Mouse (Mus musculus): ENCODE results near the gene Abi3.

The Abi3 gene

DNA sequence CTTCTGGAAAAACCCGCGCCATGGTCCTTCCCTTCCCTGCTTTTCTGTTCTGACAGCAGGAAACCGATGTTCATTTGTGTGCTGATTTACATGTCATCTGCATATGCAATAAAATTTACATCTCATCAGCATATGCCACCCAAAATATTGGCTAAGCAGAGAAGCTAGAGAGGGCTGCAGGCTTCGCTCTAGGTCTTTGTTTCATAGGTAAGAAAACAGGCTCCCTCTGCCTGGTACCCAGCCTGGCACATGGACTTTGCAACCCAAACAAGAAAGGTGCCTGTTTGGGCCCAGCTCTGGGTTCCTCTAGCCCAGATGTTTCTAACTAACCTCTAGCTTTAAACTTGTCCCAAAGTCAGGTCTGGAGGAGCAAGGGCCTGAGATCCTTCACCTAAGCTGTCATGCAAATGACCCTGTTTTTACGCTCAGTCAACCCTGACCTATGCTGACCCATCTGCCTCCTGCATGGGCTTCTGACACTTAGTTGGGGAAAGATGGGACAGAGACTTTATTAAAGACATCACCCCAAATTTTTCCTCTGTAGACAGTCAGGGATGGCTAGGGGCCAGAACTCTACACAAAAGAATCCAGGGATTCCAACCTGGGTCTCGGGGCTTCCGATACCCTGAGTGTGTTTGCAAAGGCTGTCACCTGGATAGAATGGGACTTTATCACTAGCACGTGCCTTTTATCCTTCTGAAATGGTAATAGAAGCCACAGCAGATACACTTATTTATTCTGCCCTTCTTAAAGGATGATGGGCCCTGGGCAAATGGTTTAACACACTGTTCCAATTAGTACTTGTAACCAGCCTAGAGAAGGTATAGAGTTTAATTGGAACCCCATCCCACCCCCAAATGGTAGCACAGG lies 3.0 kb downstream of the Abi3 start:
- no peak for DNase-seq (ENCODE audit: low spot score in 2 of 2)

DNA sequence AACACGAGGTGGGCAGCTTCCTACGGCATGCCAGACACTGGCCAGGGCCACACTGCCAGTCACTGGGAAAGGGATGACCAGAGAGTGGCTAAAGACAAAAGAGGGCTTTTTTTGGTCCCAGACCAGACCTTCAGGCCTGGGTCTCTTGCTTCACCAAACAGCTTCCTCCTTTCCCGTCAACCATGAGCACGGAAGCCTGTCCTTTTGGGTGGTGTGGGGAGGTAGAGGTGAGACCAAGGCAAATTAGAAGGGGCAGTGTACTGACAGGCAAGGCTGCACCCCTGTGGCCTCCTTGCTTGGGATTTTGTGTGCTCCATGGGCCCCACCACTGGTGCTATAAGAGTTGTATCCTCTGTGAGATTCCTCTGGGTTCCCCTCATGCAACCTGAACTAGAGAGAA lies 3.7 kb downstream of the Abi3 start:
- no peak for DNase-seq (ENCODE audit: low spot score in 2 of 2)

DNA sequence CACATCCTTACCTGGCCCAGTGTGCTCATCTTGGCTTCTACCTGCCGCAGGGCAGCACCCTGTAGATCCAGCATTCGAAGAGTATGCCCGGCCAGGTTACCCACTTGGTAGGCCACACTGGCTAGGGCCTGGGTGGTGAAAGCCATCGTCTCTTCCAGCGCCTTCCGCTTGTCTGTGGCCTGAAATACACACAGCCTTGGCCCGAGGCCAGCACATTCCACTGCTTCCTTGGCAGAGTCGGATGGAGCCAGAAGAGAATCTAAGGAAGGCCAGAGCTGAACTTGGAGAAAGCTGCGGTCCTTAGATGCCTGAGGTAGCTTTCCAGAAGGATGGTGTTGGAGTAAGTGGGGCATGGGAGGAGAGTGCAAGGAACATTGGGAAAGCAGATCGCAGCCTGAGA lies 5.2 kb downstream of the Abi3 start, which contains the start of gene Gngt2:
Gngt2 (plus strand) TSS at position 158 of the 400 bp plus-strand sequence.
- no peak for DNase-seq (ENCODE audit: low spot score in 2 of 2)

DNA sequence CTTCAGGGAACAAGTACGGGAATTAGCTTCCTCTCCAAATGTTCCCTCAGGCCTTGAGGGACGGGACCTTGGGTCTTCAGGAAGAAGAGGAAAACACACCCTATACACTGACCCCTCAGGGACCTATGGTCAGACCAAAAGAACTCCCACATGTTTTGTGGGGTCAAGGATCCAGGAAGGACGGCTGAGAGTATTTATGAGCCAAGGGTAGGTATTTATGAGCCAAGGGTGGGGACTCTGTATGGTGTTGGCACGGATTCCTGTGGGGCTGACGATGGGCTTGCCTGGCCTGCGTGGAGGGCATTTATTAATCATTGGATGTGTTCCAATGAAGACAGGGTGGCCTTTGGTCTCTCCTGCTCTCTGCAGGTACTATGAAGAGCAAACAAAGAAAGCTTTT lies 5.8 kb downstream of the Abi3 start:
- DNase-seq (ENCODE audit: low spot score in 2 of 2) = no peak

DNA sequence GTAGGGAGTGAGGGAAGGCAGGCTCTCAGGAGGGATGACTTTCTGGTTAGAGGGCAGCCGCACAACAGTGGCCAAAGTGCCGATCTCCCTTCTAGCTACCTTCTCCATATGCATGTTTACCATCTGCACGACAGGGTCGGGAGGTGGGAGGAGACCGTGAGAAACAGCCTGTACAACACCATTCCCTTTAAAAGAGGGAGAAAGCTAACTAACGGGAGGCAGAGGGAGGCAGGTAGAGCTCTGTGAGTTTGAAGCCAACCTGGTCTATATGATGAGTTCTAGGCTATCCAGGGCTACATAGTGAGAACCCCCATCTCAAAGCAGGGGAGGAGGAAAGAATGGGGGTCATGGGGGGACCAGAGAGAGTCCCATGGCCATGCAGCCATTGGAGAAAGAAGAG lies 6.4 kb downstream of the Abi3 start:
- no peak for DNase-seq (ENCODE audit: low spot score in 2 of 2)

DNA sequence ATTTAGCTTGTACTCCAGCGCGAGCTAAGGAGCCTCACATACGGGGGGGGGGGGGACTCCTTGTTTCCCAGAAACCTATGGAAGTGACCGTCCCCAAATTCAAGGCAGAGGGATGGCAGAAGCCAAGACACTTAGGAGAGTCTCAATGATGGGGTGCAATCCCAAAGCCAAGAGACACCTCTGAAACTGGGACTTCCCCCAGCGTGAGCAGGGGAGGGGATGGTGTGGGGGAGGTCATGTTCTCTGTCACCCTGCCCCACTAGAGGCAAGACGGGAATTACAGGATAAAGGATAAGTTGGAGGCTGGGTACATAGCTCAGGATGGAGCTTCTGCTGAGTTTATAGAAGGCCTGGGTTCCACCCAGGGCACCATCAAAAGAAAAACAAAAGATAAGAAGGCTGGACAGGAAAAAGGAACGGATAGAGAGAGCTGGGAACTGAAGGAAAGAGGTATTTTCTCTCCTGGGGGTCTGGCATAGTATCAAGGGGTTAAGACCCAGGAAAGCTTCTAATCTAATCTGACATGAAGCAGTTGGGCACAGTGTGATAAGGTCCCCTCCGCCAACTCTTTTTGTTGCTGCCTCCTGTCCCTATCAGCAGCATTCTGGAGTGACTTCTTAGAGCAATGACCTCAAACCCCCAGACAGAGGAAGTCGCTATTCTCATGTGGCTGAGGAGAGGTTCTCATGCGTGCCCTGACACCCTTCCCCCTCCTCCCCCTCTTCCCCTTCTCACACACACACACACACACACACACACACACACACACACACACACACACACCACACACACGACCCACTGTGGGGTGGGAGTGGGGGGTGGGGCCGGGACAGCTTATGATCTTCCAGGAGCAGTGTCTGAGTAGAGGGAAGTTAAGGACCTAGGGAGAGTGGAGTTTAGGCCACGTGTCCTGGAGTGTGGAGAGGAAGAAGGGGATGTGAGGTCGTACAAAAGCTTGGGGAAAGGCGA lies 7.2 kb downstream of the Abi3 start:
- peak; percentile 80 to 87 for DNase-seq (ENCODE audit: low spot score in 2 of 2)

DNA sequence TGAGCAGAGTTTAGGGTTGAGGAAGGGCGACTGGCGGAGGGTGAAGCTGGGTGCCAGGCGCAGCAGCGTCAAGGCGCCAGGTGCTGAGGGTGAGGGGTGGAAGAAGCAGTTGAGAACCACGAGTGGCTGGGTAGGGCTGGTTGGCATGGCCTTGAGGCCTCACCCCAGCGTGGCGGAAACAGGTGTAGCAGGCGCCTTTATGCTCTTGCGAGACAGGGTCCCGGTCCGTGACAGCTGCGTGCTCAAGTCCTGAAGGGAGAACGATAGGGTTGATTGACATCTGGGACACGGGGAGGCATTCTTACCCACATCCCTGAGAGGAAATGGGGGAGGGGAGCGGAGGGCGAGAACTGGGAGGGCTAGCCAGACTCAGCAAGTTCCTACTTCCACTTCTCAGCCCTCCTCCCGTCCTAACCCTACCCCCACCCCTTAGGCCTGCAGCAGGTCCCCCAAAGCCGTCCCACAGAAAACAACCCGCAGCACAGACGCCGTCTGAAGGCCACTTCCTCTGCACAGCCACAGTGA lies 8.1 kb downstream of the Abi3 start:
- peak; percentile 78 to 85 for DNase-seq (ENCODE audit: low spot score in 2 of 2)

DNA sequence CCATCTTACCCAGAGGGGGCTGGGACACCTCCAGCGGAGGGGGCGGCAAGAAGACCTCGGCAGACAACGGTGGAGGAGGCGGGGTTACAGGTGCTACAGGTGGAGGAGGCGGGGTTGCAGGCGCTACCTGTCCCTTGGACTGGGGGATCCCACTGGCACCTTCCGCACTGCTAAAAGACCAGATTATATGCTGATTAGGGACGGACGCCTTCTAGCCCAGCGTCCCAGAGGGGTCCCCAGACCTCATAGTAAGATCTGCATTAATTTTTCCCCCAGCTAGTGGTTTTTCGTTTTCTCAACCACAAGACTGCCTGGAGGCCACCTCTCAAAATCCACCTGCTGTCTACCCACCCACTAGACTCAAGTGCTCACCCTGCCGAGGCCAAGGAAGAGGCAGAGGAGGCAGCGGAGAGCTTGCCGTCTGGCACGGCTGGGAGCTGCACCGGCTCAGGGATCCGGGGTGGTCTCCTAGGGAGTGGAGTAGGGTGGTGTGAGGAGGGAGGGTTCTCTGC lies 8.6 kb downstream of the Abi3 start:
- peak in 1 of 2 experiments; percentile 37 for DNase-seq (ENCODE audit: low spot score in 2 of 2)

DNA sequence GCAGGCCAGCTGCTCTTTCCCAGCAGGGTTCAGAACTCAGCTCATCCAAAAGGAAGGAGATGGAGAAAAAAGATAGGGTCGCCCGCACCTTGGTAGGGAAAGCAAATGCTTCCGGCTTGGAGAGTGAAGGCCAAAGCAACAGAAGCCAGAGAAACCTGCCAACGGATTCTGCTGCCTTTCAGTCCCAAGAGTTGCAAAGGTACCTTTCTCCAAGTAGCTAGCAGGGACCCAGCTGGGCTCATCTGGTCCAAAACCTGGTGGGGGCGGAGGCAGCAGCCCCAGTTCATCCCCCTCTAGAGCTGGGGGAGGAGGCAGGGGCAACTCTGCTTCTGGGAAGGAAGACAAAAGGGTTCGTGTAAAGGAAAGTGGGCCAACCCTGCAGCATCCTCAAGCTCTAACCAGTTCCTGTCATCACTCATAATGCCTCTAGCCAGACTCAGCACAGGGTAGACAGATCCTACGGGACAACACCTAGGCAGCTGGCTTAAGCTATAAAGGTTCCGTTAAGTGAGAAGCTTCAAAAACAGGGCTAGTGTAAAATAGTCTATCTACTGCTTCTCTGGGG lies 9.2 kb downstream of the Abi3 start:
- no peak for DNase-seq (ENCODE audit: low spot score in 2 of 2)

DNA sequence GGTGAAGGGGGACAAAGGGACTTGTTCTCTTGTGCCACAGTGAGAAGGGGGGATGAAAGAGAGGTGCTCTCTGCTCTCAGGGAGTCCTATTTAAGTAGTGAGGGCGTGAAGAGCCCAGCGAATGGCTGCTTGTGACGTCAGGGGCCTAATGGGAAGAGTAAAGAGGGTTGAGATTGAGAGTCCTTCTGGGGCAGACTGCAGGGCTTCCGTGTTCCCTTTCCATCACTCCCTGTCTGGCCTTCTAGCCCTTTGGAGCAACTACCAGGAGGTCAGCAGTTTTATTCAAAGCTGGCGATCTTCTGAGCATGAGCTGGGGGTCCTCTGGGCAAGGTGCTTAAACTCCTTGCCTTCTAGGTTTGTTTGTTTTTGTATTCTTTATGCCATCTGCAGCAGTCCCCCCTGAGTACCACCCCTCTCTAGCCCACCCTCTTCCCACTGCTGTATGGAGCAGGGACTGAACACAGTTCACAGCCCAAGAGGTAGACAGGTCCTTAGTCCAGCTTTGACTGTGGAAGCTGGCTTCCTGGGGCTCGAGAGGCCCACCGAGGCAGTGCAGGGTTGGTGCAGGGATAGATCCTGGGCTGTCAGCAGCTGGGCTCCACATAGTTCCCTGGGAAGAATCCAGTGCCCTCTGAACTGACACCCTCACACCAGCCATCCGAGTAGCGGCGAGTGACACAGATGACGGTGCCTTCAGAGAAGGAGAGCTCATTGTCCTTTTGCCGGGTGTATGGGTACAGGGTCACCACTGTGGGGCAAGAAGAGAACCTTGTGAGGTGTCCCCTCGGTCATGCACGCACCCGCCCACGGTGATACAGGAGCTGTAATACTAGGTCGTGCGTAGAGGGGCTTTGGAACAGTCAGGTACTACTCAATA lies 9.9 kb downstream of the Abi3 start:
- no peak for DNase-seq (ENCODE audit: low spot score in 2 of 2)

DNA sequence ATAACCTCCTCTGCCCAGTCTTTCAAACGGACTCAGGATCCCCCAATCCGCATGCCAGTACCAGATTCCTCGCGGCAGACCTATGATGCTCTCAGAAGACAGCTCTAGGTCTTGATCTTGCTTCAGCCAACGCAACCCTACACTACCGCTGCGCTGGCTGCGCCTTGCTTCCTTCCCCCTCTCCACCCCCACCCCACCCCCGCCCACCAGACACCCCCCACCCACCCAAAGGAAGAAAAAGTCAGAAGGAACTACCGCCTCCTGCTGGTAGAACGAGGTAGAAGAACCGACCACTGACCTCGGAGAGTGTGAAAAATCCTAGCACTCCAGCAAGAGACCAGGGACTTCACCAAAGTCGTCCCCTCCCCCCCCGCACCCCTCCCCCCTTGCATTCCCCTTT lies 10.6 kb downstream of the Abi3 start:
- no peak for DNase-seq (ENCODE audit: low spot score in 2 of 2)

DNA sequence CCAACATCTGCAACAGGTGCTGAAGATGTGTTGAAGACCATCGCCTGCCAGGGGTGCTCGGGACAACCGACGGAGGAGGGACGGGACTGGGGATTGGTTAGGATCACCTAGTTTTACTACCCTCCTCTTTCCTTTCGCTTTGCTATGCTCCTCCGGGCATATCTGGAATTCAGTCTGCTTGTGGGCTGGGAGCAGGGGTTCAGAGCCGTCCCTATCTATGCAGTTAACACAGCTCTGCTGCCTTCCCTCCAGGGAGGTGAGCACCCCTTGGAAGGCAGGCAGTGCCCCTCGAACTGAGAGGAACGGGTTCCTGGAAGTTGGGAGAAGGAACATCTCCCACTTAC lies 11.0 kb downstream of the Abi3 start:
- no peak for DNase-seq (ENCODE audit: low spot score in 2 of 2)

DNA sequence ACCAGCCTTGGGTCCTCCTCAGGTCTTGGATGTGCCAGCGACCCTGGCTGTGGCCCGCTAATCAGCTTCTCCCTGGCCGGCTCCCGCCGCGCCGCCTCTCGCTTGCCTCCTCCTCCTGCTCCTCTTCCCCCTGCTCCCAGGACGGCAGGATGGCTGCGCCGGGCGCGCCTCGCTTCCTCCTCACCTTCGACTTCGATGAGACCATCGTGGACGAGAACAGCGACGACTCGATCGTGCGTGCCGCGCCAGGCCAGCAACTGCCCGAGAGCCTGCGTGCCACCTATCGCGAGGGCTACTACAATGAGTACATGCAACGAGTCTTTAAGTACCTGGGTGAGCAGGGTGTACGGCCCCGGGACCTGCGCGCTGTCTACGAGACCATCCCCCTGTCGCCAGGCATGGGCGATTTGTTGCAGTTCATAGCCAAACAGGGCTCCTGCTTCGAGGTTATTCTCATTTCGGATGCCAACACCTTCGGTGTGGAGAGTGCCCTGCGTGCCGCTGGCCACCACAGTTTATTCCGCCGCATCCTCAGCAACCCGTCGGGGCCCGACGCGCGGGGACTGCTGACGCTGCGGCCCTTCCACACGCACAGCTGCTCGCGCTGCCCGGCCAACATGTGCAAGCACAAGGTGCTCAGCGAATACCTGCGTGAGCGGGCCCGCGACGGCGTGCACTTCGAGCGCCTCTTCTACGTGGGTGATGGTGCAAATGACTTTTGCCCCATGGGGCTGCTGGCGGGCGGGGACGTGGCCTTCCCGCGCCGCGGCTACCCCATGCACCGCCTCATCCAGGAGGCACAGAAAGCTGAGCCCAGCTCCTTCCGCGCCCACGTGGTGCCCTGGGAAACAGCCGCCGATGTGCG lies 11.6 kb downstream of the Abi3 start:
- peak; percentile 27 to 32 for DNase-seq (ENCODE audit: low spot score in 2 of 2)

DNA sequence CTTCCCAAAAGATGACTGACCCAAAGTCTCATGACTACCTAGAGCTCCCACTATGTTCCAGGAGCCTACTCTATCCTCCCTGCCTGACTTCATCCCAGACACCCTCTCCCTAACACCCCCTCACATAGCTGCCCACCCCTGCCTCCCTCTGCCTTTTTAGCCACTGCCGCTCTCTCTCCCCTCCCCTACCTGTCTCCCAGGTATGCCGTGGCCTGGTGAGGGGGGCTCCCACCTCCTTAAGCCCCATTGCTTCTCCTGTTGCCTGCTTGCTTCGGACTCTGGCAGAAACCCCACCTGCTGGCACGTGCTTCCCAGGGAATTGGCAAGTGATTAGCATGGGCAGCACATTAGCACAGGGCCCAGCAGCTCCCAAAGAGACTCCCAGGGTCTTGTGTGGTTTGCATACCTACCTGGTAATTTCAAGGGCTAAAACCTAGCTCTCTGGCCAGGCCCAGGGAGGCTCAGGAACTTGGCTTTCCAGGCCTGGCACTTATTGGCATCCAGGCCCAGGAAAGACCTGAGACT lies 12.7 kb downstream of the Abi3 start:
- DNase-seq (ENCODE audit: low spot score in 2 of 2) = no peak

DNA sequence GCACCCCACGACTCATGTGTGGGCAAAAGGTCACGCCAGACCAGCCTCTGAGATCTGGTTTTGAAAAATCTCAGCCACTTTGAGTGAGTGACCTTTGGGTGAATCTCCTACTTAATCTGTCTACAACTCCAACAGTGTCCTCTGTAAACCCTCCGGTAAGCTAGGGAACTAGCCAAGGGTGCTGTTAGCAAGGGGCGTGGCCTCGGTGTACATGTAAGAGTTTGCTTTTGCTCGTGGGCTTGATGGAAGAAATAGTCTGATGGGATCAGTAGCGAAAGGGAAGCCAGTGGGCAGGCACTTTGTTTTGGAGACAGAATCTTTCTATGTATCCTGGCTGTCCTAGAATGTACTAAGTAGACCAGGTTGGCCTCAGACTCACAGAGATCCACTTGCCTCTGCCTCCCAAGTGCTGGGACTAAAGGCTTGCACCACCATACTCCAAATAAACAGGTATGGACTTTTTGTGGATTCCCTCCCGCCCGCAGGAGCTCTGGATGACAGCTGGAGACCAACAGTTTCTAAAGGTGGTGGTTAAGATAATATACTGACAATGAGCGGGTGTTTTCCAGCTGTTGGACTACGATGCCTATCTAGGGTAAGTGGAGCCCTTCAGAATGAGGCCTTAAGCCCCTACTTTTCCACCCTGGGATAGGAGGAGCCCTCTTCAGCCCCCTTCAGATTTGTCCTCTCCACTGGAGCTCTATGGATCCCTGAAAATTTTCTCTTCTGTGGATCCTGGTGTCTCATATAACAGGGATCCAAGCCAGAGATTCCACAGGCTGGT lies 13.9 kb downstream of the Abi3 start:
- DNase-seq (ENCODE audit: low spot score in 2 of 2) = no peak

DNA sequence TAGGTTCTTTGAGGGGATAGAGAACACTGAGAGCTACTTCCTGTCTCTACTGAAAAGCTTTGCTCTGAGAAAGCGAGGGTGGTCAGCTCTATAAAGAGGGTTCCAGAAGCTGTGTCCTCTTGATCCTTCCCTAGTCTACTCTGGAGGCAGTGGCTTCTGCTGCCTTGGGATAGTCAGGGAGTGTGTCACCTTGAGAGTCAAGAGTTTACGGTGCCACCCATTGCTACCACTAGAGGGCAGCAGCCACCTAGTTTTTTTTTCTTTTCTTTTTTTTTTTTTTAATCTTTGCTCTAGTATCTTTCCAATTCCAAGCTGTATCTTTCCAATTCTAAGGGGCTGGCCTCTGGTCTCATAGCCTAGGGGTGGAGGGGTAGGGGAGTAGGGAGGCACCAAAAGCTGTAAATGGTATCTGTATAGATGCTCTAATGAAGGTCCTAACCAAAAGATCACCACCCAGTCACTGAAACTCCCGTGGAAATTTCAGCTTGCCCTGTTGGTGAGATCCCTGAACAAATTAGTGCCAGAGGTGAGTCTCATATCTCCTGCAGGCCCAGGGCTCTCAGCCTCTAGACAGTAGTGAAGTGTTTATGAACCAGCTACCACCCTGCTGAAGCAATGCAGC lies 14.7 kb downstream of the Abi3 start:
- peak; percentile 56 to 68 for DNase-seq (ENCODE audit: low spot score in 2 of 2)

DNA sequence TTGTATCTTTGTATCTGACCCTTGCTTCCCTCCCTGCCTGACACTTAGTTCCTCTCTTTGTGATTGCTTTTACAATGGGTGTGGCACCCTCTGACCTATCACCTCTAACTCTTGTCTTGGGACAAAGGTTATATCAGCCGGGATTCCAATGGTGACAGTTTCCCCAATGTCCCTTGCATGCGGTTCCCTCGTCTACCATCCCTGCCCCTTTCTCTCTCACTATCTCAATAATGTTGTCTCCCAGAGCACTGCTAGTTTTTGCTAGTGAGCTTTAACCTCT lies 15.2 kb downstream of the Abi3 start:
- no peak for DNase-seq (ENCODE audit: low spot score in 2 of 2)

DNA sequence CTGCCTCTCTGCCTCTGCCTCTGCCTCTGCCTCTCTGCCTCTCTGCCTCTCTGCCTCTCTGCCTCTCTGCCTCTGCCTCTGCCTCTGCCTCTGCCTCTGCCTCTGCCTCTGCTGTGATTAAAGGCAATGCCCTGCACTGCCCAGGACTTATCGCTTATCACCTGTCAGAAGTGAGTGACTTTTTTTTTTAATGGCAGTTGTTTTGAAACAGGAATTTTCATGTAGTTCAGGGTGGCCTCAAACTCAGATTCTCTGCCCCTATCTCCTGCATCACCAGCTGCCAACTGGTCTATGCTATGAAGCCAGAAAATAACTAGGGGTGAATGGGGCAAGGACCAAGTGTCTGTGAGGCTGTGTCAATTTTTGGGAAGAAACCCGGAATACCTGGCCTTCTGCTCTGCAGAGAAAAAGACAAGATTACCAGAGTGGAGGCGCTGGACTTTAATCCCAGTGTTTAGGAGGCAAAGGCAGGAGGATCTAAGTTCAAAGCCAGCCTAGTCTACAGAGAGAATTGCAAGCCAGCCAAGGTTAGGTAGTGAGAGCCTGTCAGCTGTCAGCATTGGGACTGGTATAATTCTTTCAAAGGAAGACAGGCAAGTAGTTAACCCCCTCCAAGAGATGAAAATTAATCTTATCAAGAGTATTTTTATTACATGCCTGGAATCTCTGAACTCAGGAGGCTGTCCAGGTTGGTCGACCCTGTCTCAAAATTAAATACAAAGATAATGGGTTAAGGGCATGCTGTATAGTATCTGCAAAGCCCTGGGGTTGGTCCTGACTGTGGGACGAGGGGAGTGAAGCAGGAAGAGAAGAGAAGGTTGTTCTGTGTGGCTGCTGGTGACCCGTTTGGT lies 15.7 kb downstream of the Abi3 start:
- DNase-seq (ENCODE audit: low spot score in 2 of 2) = no peak
